Mouse (Mus musculus): ENCODE measurements around the gene Ccdc77.

DNA sequence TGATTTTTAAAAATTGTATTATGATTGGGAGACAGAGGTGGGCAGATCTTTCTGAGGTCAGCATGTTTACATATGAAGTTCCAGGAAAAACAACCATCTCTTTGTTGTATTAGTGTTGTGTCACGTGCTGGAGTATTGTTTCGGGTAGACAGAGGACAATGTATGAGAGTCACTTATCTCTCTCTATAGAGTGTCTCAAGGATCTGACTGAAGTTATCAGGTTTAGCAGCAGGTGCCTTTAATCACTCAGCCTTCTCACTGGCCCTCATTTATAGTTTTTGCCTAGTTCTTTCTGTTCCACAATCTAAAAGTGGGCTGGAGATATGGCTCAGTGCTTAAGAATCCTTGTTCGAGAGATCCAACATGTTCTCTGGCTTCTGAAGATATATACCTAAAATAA, 25.9 kb upstream of the Ccdc77 start:
- TF ChIP-seq CHD2 (IDR thresholded peaks at IDR 0.05; ENCODE audit: low read depth, low read length): no peak
- no peak for TF ChIP-seq ZC3H11A (IDR thresholded peaks at IDR 0.05; ENCODE audit: borderline replicate concordance, low read depth, low read length)
- no peak for TF ChIP-seq MAFK (IDR thresholded peaks at IDR 0.05; ENCODE audit: insufficient read depth, low read depth, low read length)

All from ES-E14 (cell line).